Mouse (Mus musculus) left cerebral cortex, adult 11 months (tissue): ENCODE data around the gene Podxl2.

Source experiments
- DNase-seq: peaks from one replicate; pipeline ENCODE4 v3.0.0; 2022; ENCODE audit warnings: low spot score

The Podxl2 gene

GRCm38 (mm10) chr6:88886417-88886967 lies 11.6 kb upstream of the Podxl2 start:
- DNase-seq, result no peak

GRCm38 (mm10) chr6:88885644-88886416 lies 11.0 kb upstream of the Podxl2 start:
- no peak for DNase-seq

GRCm38 (mm10) chr6:88884690-88885089 lies 9.8 kb upstream of the Podxl2 start:
- no peak for DNase-seq

- DNase-seq, result no peak
Observed at GRCm38 (mm10) chr6:88884195-88884594, 9.4 kb upstream of the Podxl2 start.

- no peak for DNase-seq
Observed at GRCm38 (mm10) chr6:88881334-88881733, 6.5 kb upstream of the Podxl2 start.

GRCm38 (mm10) chr6:88879471-88879870 lies 4.6 kb upstream of the Podxl2 start:
- DNase-seq, result no peak

GRCm38 (mm10) chr6:88873965-88874867 lies 628 bp downstream of the Podxl2 start:
- DNase-seq, result no peak

- DNase-seq, result no peak
Observed at GRCm38 (mm10) chr6:88872811-88873210, 2.0 kb downstream of the Podxl2 start.

GRCm38 (mm10) chr6:88871546-88871945 lies 3.3 kb downstream of the Podxl2 start:
- no peak for DNase-seq

- DNase-seq, result no peak
Observed at GRCm38 (mm10) chr6:88870594-88870993, 4.2 kb downstream of the Podxl2 start.

- DNase-seq, result no peak
Observed at GRCm38 (mm10) chr6:88869459-88869858, 5.4 kb downstream of the Podxl2 start.

GRCm38 (mm10) chr6:88865704-88866103 lies 9.1 kb downstream of the Podxl2 start:
- DNase-seq, result no peak

- no peak for DNase-seq
Observed at GRCm38 (mm10) chr6:88860914-88861313, 13.9 kb downstream of the Podxl2 start.

- DNase-seq, result no peak
Observed at GRCm38 (mm10) chr6:88858341-88858740, 16.5 kb downstream of the Podxl2 start.

- DNase-seq, result no peak
Observed at GRCm38 (mm10) chr6:88857830-88858229, 17.0 kb downstream of the Podxl2 start.

GRCm38 (mm10) chr6:88857249-88857648 lies 17.6 kb downstream of the Podxl2 start:
- no peak for DNase-seq

GRCm38 (mm10) chr6:88855636-88856035 lies 19.2 kb downstream of the Podxl2 start:
- DNase-seq, result no peak

GRCm38 (mm10) chr6:88854509-88854908 lies 20.3 kb downstream of the Podxl2 start:
- DNase-seq, result no peak

- no peak for DNase-seq
Observed at GRCm38 (mm10) chr6:88850034-88850433, 24.8 kb downstream of the Podxl2 start.

- DNase-seq, result no peak
Observed at GRCm38 (mm10) chr6:88849270-88849669, 25.6 kb downstream of the Podxl2 start.

- DNase-seq, result no peak
Observed at GRCm38 (mm10) chr6:88847571-88847970, 27.3 kb downstream of the Podxl2 start.

GRCm38 (mm10) chr6:88844901-88845565 lies 29.8 kb downstream of the Podxl2 start:
- no peak for DNase-seq
